Mouse (Mus musculus): ENCODE measurements around the gene Gm3020. TPM values are rescaled to one million over a fixed set of nuclear protein-coding genes. Genes with fewer than 3 reads are reported as not detected.
"Not testable (repeated sequence)": the region's sequence is repeated elsewhere in the genome, so short reads cannot be mapped to it uniquely, and the experiment has no call there.

Gm3020 gene
- not detected in 2 replicates for total RNA-seq (2012; rRNA removed)
- polyA plus RNA-seq (2012; ENCODE audit: insufficient read depth in 1 of 2, insufficient read length in 2 of 2, low read depth in 1 of 2, low replicate concordance in 2 of 2, missing spikeins in 1 of 2), result not detected

- H3K4me3 ChIP-seq (ENCODE audit: control insufficient read depth in 1 of 2, insufficient read depth in 1 of 2, low read depth in 2 of 2, low read length in 2 of 2); H3K9ac ChIP-seq (ENCODE audit: control insufficient read depth, low read depth, low read length, poor library complexity, severe bottlenecking): not testable (repeated sequence)
Measured at GRCm38 (mm10) chr14:3651730-3652129, at the start of gene Gm3020. Gene Gm3020 (plus strand): TSS chr14:3652030.

DNA sequence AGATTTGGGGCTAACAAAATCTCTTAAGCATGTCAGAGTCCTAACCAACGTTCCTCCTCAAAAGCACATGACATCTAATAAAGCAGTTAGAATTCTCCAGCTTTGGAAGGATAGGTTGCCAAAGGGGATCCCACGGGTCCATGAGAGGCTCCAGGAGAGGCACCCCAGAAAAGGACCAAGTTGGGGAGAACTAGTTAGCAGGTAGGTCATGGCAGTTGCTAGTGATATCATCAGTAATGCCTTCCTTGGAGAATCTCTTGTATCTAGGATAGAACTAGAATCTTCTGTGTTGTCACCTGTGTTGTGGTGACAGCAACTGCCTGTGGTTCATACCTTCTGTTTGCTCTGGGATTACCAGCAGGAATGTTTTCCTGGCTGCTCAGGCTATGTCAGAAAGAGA, 17.6 kb upstream of the Gm3020 start, which contains the start of gene Gm3012:
Gene Gm3012 (plus strand): TSS at position 301 of the 400 bp plus-strand sequence.
- not testable (repeated sequence) for H3K36me3 ChIP-seq (ENCODE audit: control insufficient read depth in 1 of 2, insufficient read depth in 2 of 2, low read length in 2 of 2); H3K4me3 ChIP-seq (ENCODE audit: control insufficient read depth in 1 of 2, insufficient read depth in 1 of 2, low read depth in 2 of 2, low read length in 2 of 2); H3K27me3 ChIP-seq (ENCODE audit: control insufficient read depth in 1 of 2, insufficient read depth in 2 of 2, low read length in 2 of 2); H3K9ac ChIP-seq (ENCODE audit: control insufficient read depth, low read depth, low read length, poor library complexity, severe bottlenecking); H3K79me2 ChIP-seq (ENCODE audit: control insufficient read depth, insufficient read depth, low read length, poor library complexity); DNase-seq (ENCODE audit: low read depth, low spot score); H3K9me3 ChIP-seq (replicated peaks; ENCODE audit: insufficient read depth, low read length); H3K27ac ChIP-seq (ENCODE audit: control insufficient read depth, low read depth, low read length); H3K4me1 ChIP-seq (ENCODE audit: control insufficient read depth in 1 of 2, insufficient read depth in 2 of 2, low read length in 2 of 2)

More at GRCm38 (mm10) chr14:3651730-3652129, at the start of gene Gm3020:
- H3K4me1 ChIP-seq (ENCODE audit: control insufficient read depth in 1 of 2, insufficient read depth in 2 of 2, low read length in 2 of 2); H3K27ac ChIP-seq (ENCODE audit: control insufficient read depth, low read depth, low read length); H3K36me3 ChIP-seq (ENCODE audit: control insufficient read depth in 1 of 2, insufficient read depth in 2 of 2, low read length in 2 of 2); H3K27me3 ChIP-seq (ENCODE audit: control insufficient read depth in 1 of 2, insufficient read depth in 2 of 2, low read length in 2 of 2); H3K79me2 ChIP-seq (ENCODE audit: control insufficient read depth, insufficient read depth, low read length, poor library complexity); H3K9me3 ChIP-seq (replicated peaks; ENCODE audit: insufficient read depth, low read length); DNase-seq (ENCODE audit: low read depth, low spot score): not testable (repeated sequence)

DNA sequence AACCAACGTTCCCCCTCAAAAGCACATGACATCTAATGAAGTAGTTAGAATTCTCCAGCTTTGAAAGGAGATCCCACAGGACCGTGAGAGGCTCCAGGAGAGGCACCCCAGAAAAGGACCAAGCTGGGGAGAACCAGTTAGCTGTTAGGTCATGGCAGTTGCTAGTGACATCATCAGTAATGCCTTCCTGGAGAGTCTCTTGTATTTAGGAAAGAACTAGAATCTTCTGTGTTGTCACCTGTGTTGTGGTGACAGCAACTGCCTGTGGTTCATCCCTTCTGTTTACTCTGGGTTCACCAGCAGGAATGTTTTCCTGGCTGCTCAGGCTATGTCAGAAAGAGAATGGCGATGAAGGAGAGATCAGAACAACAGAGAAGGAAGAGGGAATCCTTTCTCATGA, 36.7 kb downstream of the Gm3020 start, which contains the start of gene Gm3043:
Gene Gm3043 (plus strand): TSS at position 301 of the 400 bp plus-strand sequence.
- not testable (repeated sequence) for DNase-seq (ENCODE audit: low read depth, low spot score); H3K4me1 ChIP-seq (ENCODE audit: control insufficient read depth in 1 of 2, insufficient read depth in 2 of 2, low read length in 2 of 2); H3K9ac ChIP-seq (ENCODE audit: control insufficient read depth, low read depth, low read length, poor library complexity, severe bottlenecking); H3K27ac ChIP-seq (ENCODE audit: control insufficient read depth, low read depth, low read length); H3K36me3 ChIP-seq (ENCODE audit: control insufficient read depth in 1 of 2, insufficient read depth in 2 of 2, low read length in 2 of 2); H3K9me3 ChIP-seq (replicated peaks; ENCODE audit: insufficient read depth, low read length); H3K79me2 ChIP-seq (ENCODE audit: control insufficient read depth, insufficient read depth, low read length, poor library complexity); H3K27me3 ChIP-seq (ENCODE audit: control insufficient read depth in 1 of 2, insufficient read depth in 2 of 2, low read length in 2 of 2); H3K4me3 ChIP-seq (ENCODE audit: control insufficient read depth in 1 of 2, insufficient read depth in 1 of 2, low read depth in 2 of 2, low read length in 2 of 2)

Other genes with a start within 250 kb of the Gm3020 start
- not detected in 2 replicates for gene Gm10409, start 239.4 kb upstream of the Gm3020 start, total RNA-seq (2012; rRNA removed)
- gene Gm10409, start 239.4 kb upstream of the Gm3020 start, polyA plus RNA-seq (2012; ENCODE audit: insufficient read depth in 1 of 2, insufficient read length in 2 of 2, low read depth in 1 of 2, low replicate concordance in 2 of 2, missing spikeins in 1 of 2), result not detected
- not detected in 2 replicates for gene Gm3005, start 223.9 kb upstream of the Gm3020 start, total RNA-seq (2012; rRNA removed)
- not detected for gene Gm3005, start 223.9 kb upstream of the Gm3020 start, polyA plus RNA-seq (2012; ENCODE audit: insufficient read depth in 1 of 2, insufficient read length in 2 of 2, low read depth in 1 of 2, low replicate concordance in 2 of 2, missing spikeins in 1 of 2)
- not detected in 2 replicates for gene Gm10408, start 202.7 kb upstream of the Gm3020 start, total RNA-seq (2012; rRNA removed)
- not detected for gene Gm10408, start 202.7 kb upstream of the Gm3020 start, polyA plus RNA-seq (2012; ENCODE audit: insufficient read depth in 1 of 2, insufficient read length in 2 of 2, low read depth in 1 of 2, low replicate concordance in 2 of 2, missing spikeins in 1 of 2)
- gene Gm3012, start 17.5 kb upstream of the Gm3020 start, total RNA-seq (2012; rRNA removed), result not detected in 2 replicates
- gene Gm3012, start 17.5 kb upstream of the Gm3020 start, polyA plus RNA-seq (2012; ENCODE audit: insufficient read depth in 1 of 2, insufficient read length in 2 of 2, low read depth in 1 of 2, low replicate concordance in 2 of 2, missing spikeins in 1 of 2), result not detected
- gene Gm3043, start 36.8 kb downstream of the Gm3020 start, total RNA-seq (2012; rRNA removed), result not detected in 2 replicates
- not detected for gene Gm3043, start 36.8 kb downstream of the Gm3020 start, polyA plus RNA-seq (2012; ENCODE audit: insufficient read depth in 1 of 2, insufficient read length in 2 of 2, low read depth in 1 of 2, low replicate concordance in 2 of 2, missing spikeins in 1 of 2)
- not detected in 2 replicates for gene Gm3002, start 158.0 kb downstream of the Gm3020 start, total RNA-seq (2012; rRNA removed)
- gene Gm3002, start 158.0 kb downstream of the Gm3020 start, polyA plus RNA-seq (2012; ENCODE audit: insufficient read depth in 1 of 2, insufficient read length in 2 of 2, low read depth in 1 of 2, low replicate concordance in 2 of 2, missing spikeins in 1 of 2), result not detected
- gene Gm3033, start 194.2 kb downstream of the Gm3020 start, total RNA-seq (2012; rRNA removed), result not detected in 2 replicates
- gene Gm3033, start 194.2 kb downstream of the Gm3020 start, polyA plus RNA-seq (2012; ENCODE audit: insufficient read depth in 1 of 2, insufficient read length in 2 of 2, low read depth in 1 of 2, low replicate concordance in 2 of 2, missing spikeins in 1 of 2), result not detected
- not detected in 2 replicates for gene Gm2916, start 232.1 kb downstream of the Gm3020 start, total RNA-seq (2012; rRNA removed)
- gene Gm2916, start 232.1 kb downstream of the Gm3020 start, polyA plus RNA-seq (2012; ENCODE audit: insufficient read depth in 1 of 2, insufficient read length in 2 of 2, low read depth in 1 of 2, low replicate concordance in 2 of 2, missing spikeins in 1 of 2), result not detected

Data from MEL (cell line).